Mouse (Mus musculus): ENCODE measurements at regions not wholly inside any gene's neighbourhood (a gene's known extent, or its start where the extent isn't known, plus 50 kb on each side); places are given as distances from the start of the nearest gene placed in this dataset.
A peak's percentile ranks its signal among the peaks of the same experiment; 100 is the strongest.

DNA sequence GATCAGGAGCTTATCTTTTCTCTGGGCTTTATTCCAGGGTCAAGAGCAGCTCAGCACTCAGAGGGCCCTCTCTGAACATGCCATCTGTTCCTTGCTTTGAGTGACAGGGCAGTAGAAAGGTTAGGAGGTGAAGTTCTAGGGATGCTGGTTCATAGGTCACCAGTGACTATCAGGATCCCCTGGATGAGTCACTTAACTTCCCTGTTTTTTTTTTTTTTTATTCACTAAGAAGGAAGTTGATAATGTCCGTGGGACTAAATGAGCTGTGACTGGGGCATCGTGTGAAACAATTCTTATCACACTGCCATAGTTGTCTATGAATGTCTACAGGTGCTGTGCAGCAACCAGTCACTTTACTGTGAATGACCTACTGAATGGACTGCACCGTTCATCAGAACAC, 73.8 kb upstream of the Gpr139 start:
- TF ChIP-seq CHD2 (IDR thresholded peaks at IDR 0.05; ENCODE audit: low read length) (no peak), POLR2A (IDR thresholded peaks at IDR 0.05; ENCODE audit: control insufficient read depth in 1 of 2, insufficient read depth in 1 of 2, low read depth in 1 of 2, low read length in 2 of 2, poor library complexity in 1 of 2) (no peak), JUND (IDR thresholded peaks at IDR 0.05; ENCODE audit: low read depth, low read length) (0 out of 2 replicates have a peak, but pooled peaks have one; percentile 50), ETS1 (IDR thresholded peaks at IDR 0.05; ENCODE audit: low read depth, low read length) (peak; percentile 61; the same call in 1 of the 2 replicates), SMC3 (IDR thresholded peaks at IDR 0.05; ENCODE audit: low read depth, low read length) (no peak), CTCF (IDR thresholded peaks at IDR 0.05 in 2 of 3, conservative IDR thresholded peaks at IDR 0.05 in 1 of 3; ENCODE audit: control insufficient read depth in 1 of 3, insufficient read depth in 1 of 3, low read depth in 2 of 3, low read length in 3 of 3, poor library complexity in 1 of 3, severe bottlenecking in 1 of 3) (no peak), TCF12 (IDR thresholded peaks at IDR 0.05; ENCODE audit: low read depth, low read length) (0 out of 2 replicates have a peak, but pooled peaks have one; percentile 11)

All from MEL (cell line).